Mouse (Mus musculus): ENCODE results near the gene Gm13277. TPM values are rescaled to one million over a fixed set of nuclear protein-coding genes. Genes with fewer than 3 reads are reported as not detected.
A peak's percentile ranks its signal among the peaks of the same experiment; 100 is the strongest.
"Not testable (repeated sequence)": the region's sequence is repeated elsewhere in the genome, so short reads cannot be mapped to it uniquely, and the experiment has no call there.

Gm13277 gene
- polyA plus RNA-seq, 2 experiments = not detected

- WGBS = no CpG with 5 or more reads among the region's 8 CpGs
Observed at GRCm38 (mm10) chr4:88805231-88805630, 16.8 kb downstream of the Gm13277 start, which contains the start of gene Gm13288. TSS of gene Gm13288 (plus strand) at chr4:88805531.

DNA sequence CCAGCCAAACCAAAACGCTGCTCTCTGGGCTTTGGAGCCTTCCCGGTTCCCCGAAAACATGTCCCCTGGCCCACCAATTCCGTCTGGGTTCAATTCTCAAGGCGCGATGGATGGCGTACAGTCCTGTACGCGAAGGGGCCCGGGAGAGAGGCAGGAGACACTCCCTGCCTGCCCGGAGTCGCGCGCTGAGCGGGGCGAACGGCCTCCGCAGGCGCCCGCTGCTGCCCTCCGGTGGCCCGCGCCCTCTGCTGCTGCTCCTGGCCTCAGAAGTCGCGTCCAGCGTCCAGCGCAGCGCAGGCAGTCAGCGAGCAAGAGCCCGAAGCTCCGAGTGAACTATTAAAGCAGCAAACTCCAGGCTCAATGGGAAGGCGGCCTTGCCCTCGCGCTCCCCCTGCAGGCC lies 17.3 kb downstream of the Gm13277 start:
- not testable (repeated sequence) for H3K9ac ChIP-seq (ENCODE audit: low read depth, low read length, severe bottlenecking); H3K36me3 ChIP-seq (ENCODE audit: control insufficient read depth, insufficient read depth, low read length); H3K9me3 ChIP-seq (ENCODE audit: control insufficient read depth, low read length); ATAC-seq (ENCODE audit: low FRiP score, low read depth); H3K4me2 ChIP-seq (replicated peaks; ENCODE audit: low read depth, low read length, severe bottlenecking); H3K27ac ChIP-seq (replicated peaks; ENCODE audit: low read depth, low read length); H3K4me1 ChIP-seq (ENCODE audit: control insufficient read depth, insufficient read depth, low read length); DNase-seq (ENCODE audit: low spot score); H3K27me3 ChIP-seq (ENCODE audit: control insufficient read depth, insufficient read depth, low read length)
- 0% methylated on average over 11 of the region's 34 CpGs for WGBS
- 0 out of 2 replicates have a peak overlapping the region, but pooled peaks have one; percentile 15 for H3K4me3 ChIP-seq (replicated peaks; ENCODE audit: low read length)

More at GRCm38 (mm10) chr4:88805231-88805630, 16.8 kb downstream of the Gm13277 start, which contains the start of gene Gm13288:
- not testable (repeated sequence) for ATAC-seq (ENCODE audit: low FRiP score, low read depth); H3K36me3 ChIP-seq (ENCODE audit: control insufficient read depth, insufficient read depth, low read length); H3K27ac ChIP-seq (replicated peaks; ENCODE audit: low read depth, low read length); H3K9ac ChIP-seq (ENCODE audit: low read depth, low read length, severe bottlenecking); H3K9me3 ChIP-seq (ENCODE audit: control insufficient read depth, low read length); H3K27me3 ChIP-seq (ENCODE audit: control insufficient read depth, insufficient read depth, low read length); DNase-seq (ENCODE audit: low spot score); H3K4me2 ChIP-seq (replicated peaks; ENCODE audit: low read depth, low read length, severe bottlenecking); H3K4me1 ChIP-seq (ENCODE audit: control insufficient read depth, insufficient read depth, low read length)
- H3K4me3 ChIP-seq (replicated peaks; ENCODE audit: low read length) = 0 out of 2 replicates have a peak within 1 kb of the TSS, but pooled peaks have one; percentile 15

GRCm38 (mm10) chr4:88815928-88816327 lies 27.5 kb downstream of the Gm13277 start, which contains the start of gene Ifna7:
TSS of gene Ifna7 (plus strand) at chr4:88816228.
- DNase-seq (ENCODE audit: low spot score) (no peak), ATAC-seq (ENCODE audit: low FRiP score, low read depth) (no peak)
- Histone ChIP-seq H3K9ac (ENCODE audit: low read depth, low read length, severe bottlenecking) (no peak within 1 kb of the TSS), H3K4me1 (ENCODE audit: control insufficient read depth, insufficient read depth, low read length) (no peaks in the 10 kb centered on the region), H3K9me3 (ENCODE audit: control insufficient read depth, low read length) (no peaks in the 10 kb centered on the region), H3K4me2 (replicated peaks; ENCODE audit: low read depth, low read length, severe bottlenecking) (no peak within 1 kb of the TSS), H3K4me3 (replicated peaks; ENCODE audit: low read length) (no peak within 1 kb of the TSS), H3K36me3 (ENCODE audit: control insufficient read depth, insufficient read depth, low read length) (no peaks in the 10 kb centered on the region), H3K27ac (replicated peaks; ENCODE audit: low read depth, low read length) (no peak within 1 kb of the TSS), H3K27me3 (ENCODE audit: control insufficient read depth, insufficient read depth, low read length) (no peaks in the 10 kb centered on the region)
- no peak for TF ChIP-seq POLR2A (IDR thresholded peaks at IDR 0.05; ENCODE audit: borderline replicate concordance, extremely low read depth, insufficient read depth, insufficient read length)
- WGBS = 59% methylated on average over 3 of the region's 3 CpGs

- no peaks in the 10 kb centered on the region for H3K27me3 ChIP-seq (ENCODE audit: control insufficient read depth, insufficient read depth, low read length)
- WGBS = 75% methylated on average over 1 of the region's 1 CpGs
- H3K4me1 ChIP-seq (ENCODE audit: control insufficient read depth, insufficient read depth, low read length) = no peaks in the 10 kb centered on the region
- no peak within 1 kb of the TSS for H3K4me3 ChIP-seq (replicated peaks; ENCODE audit: low read length)
- H3K4me2 ChIP-seq (replicated peaks; ENCODE audit: low read depth, low read length, severe bottlenecking) = no peak within 1 kb of the TSS
- H3K27ac ChIP-seq (replicated peaks; ENCODE audit: low read depth, low read length) = no peak within 1 kb of the TSS
- no peak within 1 kb of the TSS for H3K9ac ChIP-seq (ENCODE audit: low read depth, low read length, severe bottlenecking)
- H3K36me3 ChIP-seq (ENCODE audit: control insufficient read depth, insufficient read depth, low read length) = no peaks in the 10 kb centered on the region
- H3K9me3 ChIP-seq (ENCODE audit: control insufficient read depth, low read length) = no peaks in the 10 kb centered on the region
- ATAC-seq (ENCODE audit: low FRiP score, low read depth) (no peak), DNase-seq (ENCODE audit: low spot score) (no peak)
- no peak for TF ChIP-seq POLR2A (IDR thresholded peaks at IDR 0.05; ENCODE audit: borderline replicate concordance, extremely low read depth, insufficient read depth, insufficient read length)
Observed at GRCm38 (mm10) chr4:88819659-88820058, 31.2 kb downstream of the Gm13277 start, which contains the start of gene Ifna11. TSS of gene Ifna11 (plus strand) at chr4:88819959.

DNA sequence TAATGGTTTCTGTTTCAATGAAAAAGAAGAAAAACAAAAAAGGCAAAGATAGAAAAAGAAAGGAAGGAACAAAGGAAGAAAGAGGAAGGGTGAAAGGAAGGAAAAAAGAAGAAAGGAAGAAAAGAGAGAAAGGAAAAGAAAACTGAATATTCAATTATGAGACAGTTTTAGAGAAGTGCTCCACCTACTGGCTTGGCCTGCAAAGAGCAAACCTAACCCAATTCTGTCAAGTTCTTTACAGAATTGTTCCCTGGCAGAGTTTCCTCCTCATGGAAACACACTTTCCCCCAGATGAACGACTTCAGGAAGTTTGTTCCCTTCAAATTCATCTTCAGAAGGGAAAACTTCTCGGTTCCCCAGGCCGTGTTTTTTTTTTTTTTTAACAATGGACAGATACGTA lies 34.6 kb downstream of the Gm13277 start:
- Histone ChIP-seq H3K27ac (replicated peaks; ENCODE audit: low read depth, low read length) (no peak overlapping the region), H3K4me3 (replicated peaks; ENCODE audit: low read length) (no peak overlapping the region), H3K9me3 (ENCODE audit: control insufficient read depth, low read length) (no peaks in the 10 kb centered on the region), H3K36me3 (ENCODE audit: control insufficient read depth, insufficient read depth, low read length) (no peaks in the 10 kb centered on the region), H3K27me3 (ENCODE audit: control insufficient read depth, insufficient read depth, low read length) (no peaks in the 10 kb centered on the region), H3K4me1 (ENCODE audit: control insufficient read depth, insufficient read depth, low read length) (no peaks in the 10 kb centered on the region), H3K4me2 (replicated peaks; ENCODE audit: low read depth, low read length, severe bottlenecking) (no peak overlapping the region), H3K9ac (ENCODE audit: low read depth, low read length, severe bottlenecking) (no peak overlapping the region)
- ATAC-seq (ENCODE audit: low FRiP score, low read depth) = no peak
- DNase-seq (ENCODE audit: low spot score) = peak; percentile 11
- 23% methylated on average over 4 of the region's 4 CpGs for WGBS
- TF ChIP-seq POLR2A (IDR thresholded peaks at IDR 0.05; ENCODE audit: borderline replicate concordance, extremely low read depth, insufficient read depth, insufficient read length) = no peak

- H3K4me2 ChIP-seq (replicated peaks; ENCODE audit: low read depth, low read length, severe bottlenecking); ATAC-seq (ENCODE audit: low FRiP score, low read depth); DNase-seq (ENCODE audit: low spot score); H3K9me3 ChIP-seq (ENCODE audit: control insufficient read depth, low read length); H3K4me3 ChIP-seq (replicated peaks; ENCODE audit: low read length); H3K4me1 ChIP-seq (ENCODE audit: control insufficient read depth, insufficient read depth, low read length); H3K27me3 ChIP-seq (ENCODE audit: control insufficient read depth, insufficient read depth, low read length); H3K9ac ChIP-seq (ENCODE audit: low read depth, low read length, severe bottlenecking); H3K36me3 ChIP-seq (ENCODE audit: control insufficient read depth, insufficient read depth, low read length); H3K27ac ChIP-seq (replicated peaks; ENCODE audit: low read depth, low read length): not testable (repeated sequence)
Observed at GRCm38 (mm10) chr4:88827116-88827515, 38.7 kb downstream of the Gm13277 start, which contains the start of gene Ifna6. TSS of gene Ifna6 (plus strand) at chr4:88827416.
